Mouse (Mus musculus) limb, embryonic 14.5 days (tissue): Measurements from ENCODE around the gene Gatad1. TPM values are rescaled to one million over a fixed set of nuclear protein-coding genes. Genes with fewer than 3 reads are reported as not detected.
"Not testable (repeated sequence)": the region's sequence is repeated elsewhere in the genome, so short reads cannot be mapped to it uniquely, and the experiment has no call there.

Experiments used
- ATAC-seq: fragments of 200-750 bp; cut with Nextera tagmentation; 2 replicates; pipeline ENCODE4 v1.8.0; 2017; ENCODE audit warnings: low read depth, moderate number of reproducible peaks, moderate TSS enrichment; ENCODE audit not compliant: low FRiP score
- DNase-seq: peaks from one replicate; pipeline ENCODE4 v3.0.0-alpha.2; 2015; ENCODE audit warnings: low spot score
- H3K27ac ChIP-seq: fragments of 300-500 bp; sonication (generic); replicated peaks from 2 replicates; pipeline ENCODE4 v1.5.1; 2014; ENCODE audit warnings: low read depth, mild to moderate bottlenecking, low read length, moderate library complexity, mixed read lengths
- H3K27me3 ChIP-seq: fragments of 300-500 bp; sonication (generic); 2 replicates; pipeline ENCODE4 v1.6.1; 2014; ENCODE audit warnings: low read length, mixed read lengths; ENCODE audit not compliant: control insufficient read depth, insufficient read depth
- H3K36me3 ChIP-seq: fragments of 300-500 bp; sonication (generic); 2 replicates; pipeline ENCODE4 v1.6.1; 2014; ENCODE audit warnings: mild to moderate bottlenecking, low read length, moderate library complexity, mixed read lengths; ENCODE audit not compliant: control insufficient read depth, insufficient read depth
- H3K4me1 ChIP-seq: fragments of 300-500 bp; sonication (generic); 2 replicates; pipeline ENCODE4 v1.6.1; 2014; ENCODE audit warnings: antibody characterized with exemption, low read length, mixed read lengths; ENCODE audit not compliant: control insufficient read depth, insufficient read depth
- H3K4me2 ChIP-seq: fragments of 300-500 bp; sonication (generic); replicated peaks from 2 replicates; pipeline ENCODE4 v1.6.1; 2014; ENCODE audit warnings: low read depth, mild to moderate bottlenecking, low read length, moderate library complexity; ENCODE audit not compliant: severe bottlenecking
- H3K4me3 ChIP-seq: fragments of 300-500 bp; sonication (generic); replicated peaks from 2 replicates; pipeline ENCODE4 v1.5.1; 2014; ENCODE audit warnings: low read length
- H3K9ac ChIP-seq: fragments of 300-500 bp; sonication (generic); 2 replicates; pipeline ENCODE4 v1.6.1; 2014; ENCODE audit warnings: mild to moderate bottlenecking, low read depth, low read length, moderate library complexity; ENCODE audit not compliant: severe bottlenecking
- H3K9me3 ChIP-seq: fragments of 300-500 bp; sonication (generic); 2 replicates; pipeline ENCODE4 v1.6.1; 2016; ENCODE audit warnings: low read length; ENCODE audit not compliant: control insufficient read depth
- POLR2A ChIP-seq: fragments of 200-500 bp; IDR thresholded peaks from 2 replicates; pipeline ENCODE4 v1.8.0; 2012; ENCODE audit warnings: inconsistent platforms, mild to moderate bottlenecking, moderate library complexity, borderline replicate concordance; ENCODE audit not compliant: insufficient read depth, insufficient read length; ENCODE audit errors: extremely low read depth
- WGBS: fragments of 180-500 bp; shearing (Covaris S2); extraction: QIAGEN DNeasy Blood & Tissue Kit; methylation state at CpG from one replicate; pipeline ENCODE4 v1.1.7; 2014; 5-methylcytosine and 5-hydroxymethylcytosine counted together
- polyA plus RNA-seq, 2 experiments: library from polyadenylated mRNA; depleted of rRNA in 1 of 2; stranded (reverse) in 1 of 2; unstranded in 1 of 2; fragments of >200 nt; fragmentation: Nextera tagmentation in 1 of 2; extraction: Ambion mirVana in 1 of 2; gene quantifications; 2 replicates each; pipeline versions ENCODE4 v1.2.1 to v1.2.3; 2012 to 2014

The Gatad1 gene
- polyA plus RNA-seq, 2 experiments = 60.5 to 66.8 TPM

DNA sequence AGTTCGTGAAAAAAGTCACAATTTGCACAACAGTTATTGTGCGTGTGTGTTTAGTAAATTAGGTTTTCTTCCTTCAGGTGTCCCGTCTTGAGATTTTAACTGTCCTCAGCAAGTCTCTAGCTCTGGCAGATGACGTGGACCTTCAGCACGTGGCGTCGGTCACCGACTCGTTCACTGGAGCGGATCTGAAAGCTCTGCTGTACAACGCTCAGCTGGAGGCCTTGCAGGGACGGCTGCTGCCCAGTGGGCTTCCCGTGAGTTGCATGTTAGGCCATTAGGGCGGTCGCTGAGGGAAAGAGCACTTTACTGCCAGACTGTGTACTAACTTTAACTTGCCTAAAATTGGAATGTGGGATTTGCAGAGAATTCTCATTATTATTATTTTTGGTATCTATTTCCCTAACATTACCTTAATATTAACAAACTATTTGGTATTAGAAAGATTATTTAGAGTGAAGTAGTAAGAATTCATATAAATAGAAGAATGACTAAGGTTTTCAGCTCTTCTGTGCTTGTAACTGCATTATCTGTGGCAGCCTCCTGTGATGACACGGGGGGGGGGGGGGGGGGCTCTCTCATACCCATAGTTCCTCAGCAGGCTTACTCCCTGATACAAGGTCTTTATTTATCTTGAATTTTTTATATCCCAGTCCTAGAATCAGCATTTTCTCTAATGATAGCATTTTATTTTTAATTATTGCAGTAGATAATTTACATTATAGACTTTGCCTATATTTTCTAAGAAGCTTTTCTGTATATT lies 25.3 kb downstream of the Gatad1 start:
- no peak overlapping the region for H3K4me3 ChIP-seq
- 47% methylated on average over 16 of the region's 16 CpGs for WGBS
- no peak overlapping the region for H3K4me2 ChIP-seq
- H3K9me3 ChIP-seq = no peaks in the 10 kb centered on the region
- DNase-seq (no peak), ATAC-seq (no peak)
- H3K4me1 ChIP-seq = peaks cover 4% of the 10 kb centered on the region; the same call in 1 of the 2 replicates
- H3K27ac ChIP-seq = no peak overlapping the region
- no peaks in the 10 kb centered on the region for H3K27me3 ChIP-seq
- no peak overlapping the region for H3K9ac ChIP-seq
- TF ChIP-seq POLR2A = no peak
- peaks cover 23% of the 10 kb centered on the region for H3K36me3 ChIP-seq

- ATAC-seq = no peak
- H3K9ac ChIP-seq = no peak overlapping the region
- WGBS = 88% methylated on average over 5 of the region's 5 CpGs
- DNase-seq = no peak
- peaks cover 4% of the 10 kb centered on the region; the same call in 1 of the 2 replicates for H3K4me1 ChIP-seq
- no peak for TF ChIP-seq POLR2A
- H3K4me2 ChIP-seq = no peak overlapping the region
- no peaks in the 10 kb centered on the region for H3K27me3 ChIP-seq
- H3K4me3 ChIP-seq = no peak overlapping the region
- peaks cover 26% of the 10 kb centered on the region for H3K36me3 ChIP-seq
- no peak overlapping the region for H3K27ac ChIP-seq
- H3K9me3 ChIP-seq = no peaks in the 10 kb centered on the region
Observed at GRCm38 (mm10) chr5:3630055-3630454, 26.9 kb downstream of the Gatad1 start.

GRCm38 (mm10) chr5:3620486-3620885 lies 36.5 kb downstream of the Gatad1 start:
- Histone ChIP-seq H3K9ac (no peak overlapping the region), H3K4me2 (no peak overlapping the region), H3K27me3 (no peaks in the 10 kb centered on the region), H3K4me1 (no peaks in the 10 kb centered on the region), H3K9me3 (no peaks in the 10 kb centered on the region), H3K4me3 (no peak overlapping the region), H3K36me3 (peaks cover 37% of the 10 kb centered on the region), H3K27ac (no peak overlapping the region)
- TF ChIP-seq POLR2A = no peak
- ATAC-seq (no peak), DNase-seq (no peak)
- WGBS = 80% methylated on average over 7 of the region's 7 CpGs

- peaks cover 38% of the 10 kb centered on the region for H3K36me3 ChIP-seq
- not testable (repeated sequence) for H3K27me3 ChIP-seq, H3K9ac ChIP-seq, DNase-seq, H3K4me3 ChIP-seq, H3K27ac ChIP-seq, H3K4me1 ChIP-seq, ATAC-seq, H3K9me3 ChIP-seq, H3K4me2 ChIP-seq
- WGBS = 94% methylated on average over 2 of the region's 2 CpGs
Observed at GRCm38 (mm10) chr5:3611835-3612234, 45.1 kb downstream of the Gatad1 start.

DNA sequence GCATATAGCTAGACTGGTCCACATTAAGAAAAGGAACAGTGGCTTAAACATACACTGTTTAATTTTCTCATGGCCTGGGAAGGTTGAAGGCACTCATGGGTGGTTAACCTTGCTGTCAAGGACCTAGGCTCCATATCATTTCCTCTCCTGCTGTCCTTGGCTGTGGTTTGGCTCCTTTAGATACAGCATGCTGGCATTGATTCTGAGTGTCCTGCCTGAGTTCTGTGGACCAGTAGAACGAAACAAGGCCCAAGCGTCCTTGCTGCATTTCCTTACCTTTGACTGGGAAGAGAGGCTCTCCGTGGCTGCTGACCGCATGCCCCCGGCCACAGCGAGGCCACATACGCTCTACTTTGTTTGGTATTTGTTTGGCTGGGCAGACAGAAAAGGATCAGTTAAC lies 47.7 kb downstream of the Gatad1 start:
- no peak for DNase-seq
- ATAC-seq = no peak
- TF ChIP-seq POLR2A = no peak
- Histone ChIP-seq H3K4me1 (no peaks in the 10 kb centered on the region), H3K4me2 (no peak overlapping the region), H3K36me3 (peaks cover 43% of the 10 kb centered on the region), H3K27ac (no peak overlapping the region), H3K9ac (no peak overlapping the region), H3K4me3 (no peak overlapping the region), H3K27me3 (no peaks in the 10 kb centered on the region), H3K9me3 (no peaks in the 10 kb centered on the region)
- 95% methylated on average over 7 of the region's 7 CpGs for WGBS
